Mouse (Mus musculus) cerebellum, adult 9-10 months (tissue): Measurements from ENCODE around the gene Mapk1.
"Not testable (repeated sequence)": the region's sequence is repeated elsewhere in the genome, so short reads cannot be mapped to it uniquely, and the experiment has no call there.

Experiments
- DNase-seq: peaks from one replicate; pipeline ENCODE4 v3.0.0; 2022

Gene Mapk1

GRCm38 (mm10) chr16:16983131-16983533, at the start of gene Mapk1:
Gene Mapk1 (plus strand): TSS chr16:16983382.
- DNase-seq: peak; percentile 96

GRCm38 (mm10) chr16:16939543-16939942, 43.6 kb upstream of the Mapk1 start:
- no peak for DNase-seq

GRCm38 (mm10) chr16:16941078-16941477, 42.1 kb upstream of the Mapk1 start:
- DNase-seq: no peak

- no peak for DNase-seq
These were observed 24.6 kb upstream of the Mapk1 start for GRCm38 (mm10) chr16:16958575-16958974.

- DNase-seq: no peak
These were observed 23.3 kb upstream of the Mapk1 start for GRCm38 (mm10) chr16:16959907-16960306.

GRCm38 (mm10) chr16:16965149-16965548, 18.0 kb upstream of the Mapk1 start:
- DNase-seq: no peak

- no peak for DNase-seq
These were observed 16.9 kb upstream of the Mapk1 start for GRCm38 (mm10) chr16:16966290-16966689.

- DNase-seq: no peak
These were observed 5.1 kb upstream of the Mapk1 start for GRCm38 (mm10) chr16:16978061-16978460.

GRCm38 (mm10) chr16:16978765-16979164, 4.4 kb upstream of the Mapk1 start:
- no peak for DNase-seq

GRCm38 (mm10) chr16:16982636-16983035, 546 bp upstream of the Mapk1 start:
- DNase-seq: no peak

- DNase-seq: peak; percentile 55
These were observed 596 bp downstream of the Mapk1 start for GRCm38 (mm10) chr16:16983534-16984422.

GRCm38 (mm10) chr16:16984423-16984941, 1.3 kb downstream of the Mapk1 start:
- no peak for DNase-seq

- no peak for DNase-seq
These were observed 4.1 kb downstream of the Mapk1 start for GRCm38 (mm10) chr16:16987248-16987647.

GRCm38 (mm10) chr16:16988842-16989241, 5.7 kb downstream of the Mapk1 start:
- no peak for DNase-seq

- DNase-seq: peak; percentile 0
These were observed 6.8 kb downstream of the Mapk1 start for GRCm38 (mm10) chr16:16990021-16990420.

GRCm38 (mm10) chr16:16994426-16995052, 11.4 kb downstream of the Mapk1 start:
- no peak for DNase-seq

- not testable (repeated sequence) for DNase-seq
These were observed 13.0 kb downstream of the Mapk1 start for GRCm38 (mm10) chr16:16996121-16996729.

GRCm38 (mm10) chr16:17001109-17001508, 17.9 kb downstream of the Mapk1 start:
- no peak for DNase-seq

- DNase-seq: no peak
These were observed 23.9 kb downstream of the Mapk1 start for GRCm38 (mm10) chr16:17007070-17007469.

- DNase-seq: no peak
These were observed 26.9 kb downstream of the Mapk1 start for GRCm38 (mm10) chr16:17010036-17010435.

- DNase-seq: no peak
These were observed 29.4 kb downstream of the Mapk1 start for GRCm38 (mm10) chr16:17012583-17012982.

GRCm38 (mm10) chr16:17015111-17015852, 32.1 kb downstream of the Mapk1 start:
- no peak for DNase-seq

GRCm38 (mm10) chr16:17015853-17016230, 32.7 kb downstream of the Mapk1 start:
- no peak for DNase-seq
